Mouse (Mus musculus) inflammation-experienced regulatory T-cells (primary cell): ENCODE measurements around the gene Nnat. TPM values are rescaled to one million over a fixed set of nuclear protein-coding genes. Genes with fewer than 3 reads are reported as not detected.

Experiments used
- polyA plus RNA-seq, 2 experiments: library from polyadenylated mRNA; unstranded; fragments of 100-300 nt; shearing (Covaris generic); gene quantifications; one replicate each; pipeline ENCODE4 v1.2.1; 2017

Nnat gene
- polyA plus RNA-seq, result 1 to 10 TPM in 1 of 2 experiments, under 1 TPM in 1; 0.72 to 1.4 TPM

DNA sequence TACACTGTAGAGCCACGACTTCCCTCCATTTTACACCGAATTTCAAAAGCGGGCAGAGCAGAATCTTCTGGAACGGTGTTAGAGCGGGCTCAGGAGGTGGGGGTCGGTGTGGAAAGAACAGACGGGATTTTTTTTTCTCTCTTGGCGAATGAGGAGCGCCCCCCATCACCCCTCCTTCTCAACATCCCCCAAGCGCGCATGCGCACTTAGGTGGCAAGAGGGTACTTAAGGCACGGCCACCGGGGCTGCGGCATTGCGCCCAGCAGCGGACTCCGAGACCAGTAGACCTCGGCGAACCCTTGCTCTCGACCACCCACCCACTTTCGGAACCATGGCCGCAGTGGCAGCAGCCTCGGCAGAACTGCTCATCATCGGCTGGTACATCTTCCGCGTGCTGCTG, at the start of gene Nnat:
Nnat (plus strand) TSS at position 221 of the 400 bp plus-strand sequence.

DNA sequence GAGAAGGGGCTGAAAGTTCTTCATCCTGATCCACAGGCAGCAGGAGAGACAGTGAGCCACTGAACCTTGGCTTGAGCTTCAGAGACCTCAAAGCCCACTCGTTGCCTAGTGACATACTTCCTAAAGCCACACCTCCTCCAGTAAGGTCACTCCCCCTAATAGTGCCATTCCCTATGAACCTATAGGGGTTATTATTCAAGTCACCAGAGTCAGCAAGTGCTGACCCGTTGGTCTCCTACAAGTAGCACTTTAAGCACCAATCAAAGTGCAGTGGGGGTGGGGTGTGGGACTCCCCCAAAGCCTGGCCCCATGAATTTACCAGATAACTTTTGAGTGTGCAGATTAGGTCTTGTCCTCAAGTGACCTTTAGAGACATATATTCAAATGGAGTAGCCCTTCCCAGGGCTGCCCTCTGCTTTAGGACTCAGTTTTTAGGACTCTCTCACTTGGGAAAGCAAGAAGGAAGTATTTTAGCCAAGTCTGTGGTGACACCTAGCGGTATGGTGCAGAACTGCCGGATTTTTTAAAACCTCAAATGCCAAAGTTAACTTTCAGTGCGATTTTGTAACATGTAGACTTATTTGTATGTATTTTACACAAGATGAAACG, 11.4 kb downstream of the Nnat start, which contains the start of gene Blcap:
Blcap (minus strand) TSS at position 51 of the 609 bp plus-strand sequence.

Other genes with a start within 250 kb of the Nnat start
- gene Ghrh, start 212.6 kb upstream of the Nnat start, polyA plus RNA-seq, result not detected
- 10 to 100 TPM; 44.8 to 51.1 TPM for gene Manbal, start 192.5 kb upstream of the Nnat start, polyA plus RNA-seq
- gene Src, start 141.6 kb upstream of the Nnat start, polyA plus RNA-seq, result 1 to 10 TPM; 3.5 to 6.7 TPM
- 10 to 100 TPM; 19.7 to 22.0 TPM for gene Blcap, start 11.2 kb downstream of the Nnat start, polyA plus RNA-seq
- gene Ctnnbl1, start 177.3 kb downstream of the Nnat start, polyA plus RNA-seq, result 10 to 100 TPM; 68.4 to 92.6 TPM